ENCODE assay signal across 8 mouse cellular contexts in the genomic region with DNA sequence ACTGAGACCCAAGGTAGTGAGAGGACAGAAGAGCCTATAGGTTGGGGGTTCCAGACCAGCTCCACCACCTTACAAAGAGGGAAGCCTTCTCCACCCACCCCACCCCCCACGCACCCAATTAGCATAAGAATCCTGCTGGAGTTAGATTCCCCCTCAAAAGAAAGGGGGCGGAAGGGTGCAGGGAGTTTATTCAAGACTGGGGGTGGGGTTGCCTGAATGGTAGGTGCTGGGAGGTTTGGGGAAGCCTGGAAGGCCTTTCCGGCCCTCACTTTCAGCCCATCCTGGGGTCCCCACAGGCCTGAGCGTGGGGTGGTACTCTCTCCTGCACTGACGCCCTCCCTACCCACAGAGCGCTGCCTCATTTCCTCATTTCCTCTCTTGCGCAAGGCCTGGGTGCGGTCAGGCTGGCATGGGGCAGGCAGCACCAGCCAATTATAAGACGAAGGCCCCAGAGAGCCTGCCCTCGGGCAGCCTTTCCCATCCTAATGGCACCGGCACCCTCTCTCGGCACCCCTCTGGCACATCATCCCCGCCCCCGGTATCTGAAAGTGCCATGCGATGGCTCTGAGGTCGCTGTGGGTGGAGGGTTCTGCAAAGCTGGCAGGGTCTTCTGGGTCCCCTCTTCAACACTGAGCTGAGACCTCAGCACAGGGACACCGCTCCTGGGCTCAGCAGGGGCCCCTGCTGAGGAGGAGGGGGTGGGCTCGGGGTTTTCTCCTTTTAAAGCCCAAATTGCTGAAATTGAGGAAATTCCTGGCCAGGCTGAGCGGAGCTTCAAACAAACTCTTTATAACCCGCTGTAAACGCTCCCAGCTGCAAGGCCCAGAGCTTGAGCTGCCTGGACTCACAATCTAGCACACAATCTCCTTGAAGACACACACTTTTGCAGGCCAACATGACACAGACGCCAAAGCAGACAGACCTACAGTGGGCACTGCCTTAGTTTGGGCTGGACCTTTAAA. TPM values are rescaled to one million over a fixed set of nuclear protein-coding genes. Genes with fewer than 3 reads are reported as not detected.
A peak's percentile ranks its signal among the peaks of the same experiment; 100 is the strongest.
DNase-seq lines count a peak whose midpoint lies in the region; ATAC-seq and TF ChIP-seq lines count a peak whose summit lies in the region.

No protein-coding gene starts in this region.

- H3K4me1 ChIP-seq in embryonic facial prominence, embryonic 12.5 days = peaks cover 33% of the 10 kb centered on the region
- peaks cover 38% of the 10 kb centered on the region for H3K4me1 ChIP-seq in limb, embryonic 14.5 days (ENCODE audit: control insufficient read depth, insufficient read depth, low read length)
- peaks cover 18% of the 10 kb centered on the region for H3K4me1 ChIP-seq in midbrain, embryonic 16.5 days (ENCODE audit: control insufficient read depth, insufficient read depth, low read length)

- peak overlapping the region; percentile 60 for H3K4me3 ChIP-seq in embryonic facial prominence, embryonic 12.5 days
- peak overlapping the region; percentile 60 for H3K4me3 ChIP-seq in limb, embryonic 14.5 days (replicated peaks; ENCODE audit: low read length)
- no peak overlapping the region for H3K4me3 ChIP-seq in midbrain, embryonic 16.5 days (ENCODE audit: low read depth, low read length)

- DNase-seq in spleen, adult 18-20 months = peak; percentile 48 to 52
- DNase-seq in spleen, adult 12 weeks (ENCODE audit: low spot score) = no peak
- peak; percentile 67 to 73 for DNase-seq in heart, postnatal 36 days
- peak; percentile 39 for DNase-seq in limb, embryonic 14.5 days (ENCODE audit: low spot score)
- DNase-seq in yolk sac, embryonic 10.5 days (ENCODE audit: low spot score) = no peak
- DNase-seq in left cerebral cortex, postnatal 4 days = no peak

- TF ChIP-seq POLR2A in limb, embryonic 14.5 days (IDR thresholded peaks at IDR 0.05; ENCODE audit: borderline replicate concordance, extremely low read depth, insufficient read depth, insufficient read length) = no peak

- WGBS in embryonic facial prominence, embryonic 12.5 days = 8% methylated on average over 22 of the region's 22 CpGs
- WGBS in limb, embryonic 14.5 days = 5% methylated on average over 22 of the region's 22 CpGs
- WGBS in midbrain, embryonic 16.5 days = 9% methylated on average over 21 of the region's 22 CpGs

- H3K9ac ChIP-seq in embryonic facial prominence, embryonic 12.5 days = peak overlapping the region; percentile 59
- H3K9ac ChIP-seq in limb, embryonic 14.5 days (ENCODE audit: low read depth, low read length, severe bottlenecking) = peak overlapping the region; percentile 75
- peak overlapping the region; percentile 13; the same call in 1 of the 2 replicates for H3K9ac ChIP-seq in midbrain, embryonic 16.5 days (ENCODE audit: low read depth, low read length)

- ATAC-seq in embryonic facial prominence, embryonic 12.5 days (ENCODE audit: insufficient number of reproducible peaks, insufficient read depth, low FRiP score, low TSS enrichment) = no peak
- ATAC-seq in limb, embryonic 14.5 days (ENCODE audit: low FRiP score, low read depth) = no peak
- ATAC-seq in midbrain, embryonic 16.5 days = no peak

- peak overlapping the region; percentile 93 for H3K4me2 ChIP-seq in embryonic facial prominence, embryonic 12.5 days (replicated peaks)
- H3K4me2 ChIP-seq in limb, embryonic 14.5 days (replicated peaks; ENCODE audit: low read depth, low read length, severe bottlenecking) = peak overlapping the region; percentile 94
- H3K4me2 ChIP-seq in midbrain, embryonic 16.5 days (ENCODE audit: low read length) = peak overlapping the region; percentile 22

- intact Hi-C loops in heart, postnatal 36 days (cut with DNase I) = no loop called here
- intact Hi-C loops in left cerebral cortex, postnatal 4 days (cut with DNase I) = no loop called here

- peak overlapping the region; percentile 99 for H3K27ac ChIP-seq in embryonic facial prominence, embryonic 12.5 days
- peak overlapping the region; percentile 95 for H3K27ac ChIP-seq in limb, embryonic 14.5 days (replicated peaks; ENCODE audit: low read depth, low read length)
- no peak overlapping the region for H3K27ac ChIP-seq in midbrain, embryonic 16.5 days (ENCODE audit: low read length)

- H3K36me3 ChIP-seq in embryonic facial prominence, embryonic 12.5 days = peaks cover 34% of the 10 kb centered on the region
- H3K36me3 ChIP-seq in limb, embryonic 14.5 days (ENCODE audit: control insufficient read depth, insufficient read depth, low read length) = peaks cover 45% of the 10 kb centered on the region
- H3K36me3 ChIP-seq in midbrain, embryonic 16.5 days (ENCODE audit: control insufficient read depth, insufficient read depth, low read length) = no peaks in the 10 kb centered on the region

- H3K27me3 ChIP-seq in embryonic facial prominence, embryonic 12.5 days = no peaks in the 10 kb centered on the region
- no peaks in the 10 kb centered on the region for H3K27me3 ChIP-seq in limb, embryonic 14.5 days (ENCODE audit: control insufficient read depth, insufficient read depth, low read length)
- peaks cover 44% of the 10 kb centered on the region for H3K27me3 ChIP-seq in midbrain, embryonic 16.5 days (ENCODE audit: control insufficient read depth, insufficient read depth, low read depth, low read length)

- H3K9me3 ChIP-seq in embryonic facial prominence, embryonic 12.5 days = no peaks in the 10 kb centered on the region
- H3K9me3 ChIP-seq in limb, embryonic 14.5 days (ENCODE audit: control insufficient read depth, low read length) = no peaks in the 10 kb centered on the region
- no peaks in the 10 kb centered on the region for H3K9me3 ChIP-seq in midbrain, embryonic 16.5 days (replicated peaks; ENCODE audit: control insufficient read depth, low read length, poor library complexity, severe bottlenecking)

RNA-seq across cellular contexts. Expression of gene Itgb7, which starts 11.8 kb away (rescaled TPM):
- polyA plus RNA-seq in embryonic facial prominence, embryonic 12.5 days (2016; fragmentation: Nextera tagmentation; extraction: Ambion mirVana) = 1.9 and 2.6 TPM in 2 replicates
- total RNA-seq in heart, postnatal 36 days (2021) = 1 to 10 TPM; 1.6 to 1.8 TPM
- polyA plus RNA-seq in limb, embryonic 14.5 days (2012; rRNA removed) = 2.7 and 3.0 TPM in 2 replicates
- polyA plus RNA-seq in limb, embryonic 14.5 days (2014; fragmentation: Nextera tagmentation; extraction: Ambion mirVana) = 4.2 and 6.5 TPM in 2 replicates
- 0.43 and 0.80 TPM in 2 replicates for polyA plus RNA-seq in midbrain, embryonic 16.5 days (2015; fragmentation: Nextera tagmentation; extraction: Ambion mirVana)
- total RNA-seq in left cerebral cortex, postnatal 4 days (2021) = 1 to 10 TPM in 1 of 2 experiments, under 1 TPM in 1; 0.74 to 1.1 TPM

RNA-seq across cellular contexts. Expression of gene Rarg, which starts 13.8 kb away (rescaled TPM):
- polyA plus RNA-seq in embryonic facial prominence, embryonic 12.5 days (2016; fragmentation: Nextera tagmentation; extraction: Ambion mirVana) = 121 and 123 TPM in 2 replicates
- 10 to 100 TPM; 20.0 to 21.9 TPM for total RNA-seq in heart, postnatal 36 days (2021)
- 135 and 175 TPM in 2 replicates for polyA plus RNA-seq in limb, embryonic 14.5 days (2012; rRNA removed)
- polyA plus RNA-seq in limb, embryonic 14.5 days (2014; fragmentation: Nextera tagmentation; extraction: Ambion mirVana) = 115 and 140 TPM in 2 replicates
- 4.1 and 6.0 TPM in 2 replicates for polyA plus RNA-seq in midbrain, embryonic 16.5 days (2015; fragmentation: Nextera tagmentation; extraction: Ambion mirVana)
- 10 to 100 TPM; 15.9 to 16.9 TPM for total RNA-seq in left cerebral cortex, postnatal 4 days (2021)

RNA-seq across cellular contexts. Expression of gene Gm9918, which starts 26.9 kb away (rescaled TPM):
- 0.99 and 1.1 TPM in 2 replicates for polyA plus RNA-seq in embryonic facial prominence, embryonic 12.5 days (2016; fragmentation: Nextera tagmentation; extraction: Ambion mirVana)
- not detected for total RNA-seq in heart, postnatal 36 days (2021)
- polyA plus RNA-seq in limb, embryonic 14.5 days (2012; rRNA removed) = 3.1 and 3.8 TPM in 2 replicates
- 0.93 and 1.0 TPM in 2 replicates for polyA plus RNA-seq in limb, embryonic 14.5 days (2014; fragmentation: Nextera tagmentation; extraction: Ambion mirVana)
- polyA plus RNA-seq in midbrain, embryonic 16.5 days (2015; fragmentation: Nextera tagmentation; extraction: Ambion mirVana) = not detected in 2 replicates
- total RNA-seq in left cerebral cortex, postnatal 4 days (2021) = not detected

RNA-seq across cellular contexts. Expression of gene Mfsd5, which starts 35.7 kb away (rescaled TPM):
- polyA plus RNA-seq in embryonic facial prominence, embryonic 12.5 days (2016; fragmentation: Nextera tagmentation; extraction: Ambion mirVana) = 57.9 and 60.1 TPM in 2 replicates
- 10 to 100 TPM; 18.1 to 19.4 TPM for total RNA-seq in heart, postnatal 36 days (2021)
- polyA plus RNA-seq in limb, embryonic 14.5 days (2012; rRNA removed) = 55.6 and 76.8 TPM in 2 replicates
- 77.7 and 82.1 TPM in 2 replicates for polyA plus RNA-seq in limb, embryonic 14.5 days (2014; fragmentation: Nextera tagmentation; extraction: Ambion mirVana)
- polyA plus RNA-seq in midbrain, embryonic 16.5 days (2015; fragmentation: Nextera tagmentation; extraction: Ambion mirVana) = 58.7 and 59.8 TPM in 2 replicates
- total RNA-seq in left cerebral cortex, postnatal 4 days (2021) = 10 to 100 TPM; 31.4 to 33.7 TPM

RNA-seq across cellular contexts. Expression of gene Csad, which starts 39.0 kb away (rescaled TPM):
- 82.8 and 91.1 TPM in 2 replicates for polyA plus RNA-seq in embryonic facial prominence, embryonic 12.5 days (2016; fragmentation: Nextera tagmentation; extraction: Ambion mirVana)
- total RNA-seq in heart, postnatal 36 days (2021) = 10 to 100 TPM; 15.8 to 16.2 TPM
- polyA plus RNA-seq in limb, embryonic 14.5 days (2012; rRNA removed) = 112 and 130 TPM in 2 replicates
- 66.1 and 75.3 TPM in 2 replicates for polyA plus RNA-seq in limb, embryonic 14.5 days (2014; fragmentation: Nextera tagmentation; extraction: Ambion mirVana)
- 33.1 and 33.2 TPM in 2 replicates for polyA plus RNA-seq in midbrain, embryonic 16.5 days (2015; fragmentation: Nextera tagmentation; extraction: Ambion mirVana)
- total RNA-seq in left cerebral cortex, postnatal 4 days (2021) = 10 to 100 TPM; 27.8 TPM

Comparison
In these comparisons a context has a peak if more than half of its experiments do, and no peak if none do; other contexts are left out.
1. DNase-seq: peak in spleen, adult 18-20 months (2 of 2), heart, postnatal 36 days (2 of 2) and limb, embryonic 14.5 days (single experiment); none in spleen, adult 12 weeks (single experiment), yolk sac, embryonic 10.5 days (single experiment) and left cerebral cortex, postnatal 4 days (single experiment).
2. H3K4me2 ChIP-seq: peak in every context shown above with its lines; median percentile 94 in limb, embryonic 14.5 days; 93 in embryonic facial prominence, embryonic 12.5 days; 22 in midbrain, embryonic 16.5 days.
3. H3K9ac ChIP-seq: peak in every context shown above with its lines; median percentile 75 in limb, embryonic 14.5 days; 59 in embryonic facial prominence, embryonic 12.5 days; 13 in midbrain, embryonic 16.5 days.
4. RNA of gene Rarg, which starts 13.8 kb away (polyA plus RNA-seq): 115 to 175 TPM in limb, embryonic 14.5 days and 121 to 123 TPM in embryonic facial prominence, embryonic 12.5 days; 4.1 to 6.0 TPM in midbrain, embryonic 16.5 days; every median in the first group is over 10 times any median in the second.